Mouse (Mus musculus): ENCODE results near the gene Galnt10. TPM values are rescaled to one million over a fixed set of nuclear protein-coding genes. Genes with fewer than 3 reads are reported as not detected.

Gene Galnt10
- polyA plus RNA-seq, 1 experiment, result 19.4 TPM

GRCm38 (mm10) chr11:57831861-57832260, 186.6 kb downstream of the Galnt10 start:
- Histone ChIP-seq H3K4me3 (ENCODE audit: extremely low read depth, insufficient read depth, insufficient read length) (no peak overlapping the region), H3K27ac (ENCODE audit: insufficient read depth, low read length) (no peak overlapping the region), H3K27me3 (ENCODE audit: control insufficient read depth, insufficient read depth, low read length) (peaks cover 40% of the 10 kb centered on the region), H3K36me3 (ENCODE audit: control insufficient read depth, insufficient read depth, low read length) (no peaks in the 10 kb centered on the region), H3K4me1 (ENCODE audit: control insufficient read depth, insufficient read depth, insufficient read length) (peaks cover 4% of the 10 kb centered on the region; the same call in 1 of the 2 replicates)
- WGBS, result 37% methylated on average over 16 of the region's 16 CpGs
- DNase-seq (ENCODE audit: low read depth in 1 of 2, low spot score in 2 of 2), result no peak
- no peak for TF ChIP-seq CTCF (IDR thresholded peaks at IDR 0.05; ENCODE audit: extremely low read depth, insufficient read depth, insufficient read length, insufficient replicate concordance)
- TF ChIP-seq POLR2A (IDR thresholded peaks at IDR 0.05; ENCODE audit: low read depth, low read length), result no peak

GRCm38 (mm10) chr11:57832552-57833201, 187.4 kb downstream of the Galnt10 start, which contains the start of gene Hand1:
Gene Hand1 (minus strand): TSS chr11:57832818.
- Histone ChIP-seq H3K27me3 (ENCODE audit: control insufficient read depth, insufficient read depth, low read length) (peaks cover 38% of the 10 kb centered on the region), H3K4me3 (ENCODE audit: extremely low read depth, insufficient read depth, insufficient read length) (no peak within 1 kb of the TSS), H3K36me3 (ENCODE audit: control insufficient read depth, insufficient read depth, low read length) (no peaks in the 10 kb centered on the region), H3K4me1 (ENCODE audit: control insufficient read depth, insufficient read depth, insufficient read length) (peaks cover 3% of the 10 kb centered on the region; the same call in 1 of the 2 replicates), H3K27ac (ENCODE audit: insufficient read depth, low read length) (no peak within 1 kb of the TSS)
- 26% methylated on average over 23 of the region's 23 CpGs for WGBS
- no peak for DNase-seq (ENCODE audit: low read depth in 1 of 2, low spot score in 2 of 2)
- TF ChIP-seq POLR2A (IDR thresholded peaks at IDR 0.05; ENCODE audit: low read depth, low read length) (no peak), CTCF (IDR thresholded peaks at IDR 0.05; ENCODE audit: extremely low read depth, insufficient read depth, insufficient read length, insufficient replicate concordance) (no peak)

GRCm38 (mm10) chr11:57833296-57833977, 188.2 kb downstream of the Galnt10 start:
- TF ChIP-seq POLR2A (IDR thresholded peaks at IDR 0.05; ENCODE audit: low read depth, low read length) (no peak), CTCF (IDR thresholded peaks at IDR 0.05; ENCODE audit: extremely low read depth, insufficient read depth, insufficient read length, insufficient replicate concordance) (no peak)
- 10% methylated on average over 30 of the region's 30 CpGs for WGBS
- no peaks in the 10 kb centered on the region for H3K36me3 ChIP-seq (ENCODE audit: control insufficient read depth, insufficient read depth, low read length)
- H3K27me3 ChIP-seq (ENCODE audit: control insufficient read depth, insufficient read depth, low read length), result peaks cover 36% of the 10 kb centered on the region
- no peak overlapping the region for H3K4me3 ChIP-seq (ENCODE audit: extremely low read depth, insufficient read depth, insufficient read length)
- H3K27ac ChIP-seq (ENCODE audit: insufficient read depth, low read length), result no peak overlapping the region
- no peaks in the 10 kb centered on the region for H3K4me1 ChIP-seq (ENCODE audit: control insufficient read depth, insufficient read depth, insufficient read length)
- DNase-seq (ENCODE audit: low read depth in 1 of 2, low spot score in 2 of 2), result no peak

GRCm38 (mm10) chr11:57834031-57834430, 188.8 kb downstream of the Galnt10 start:
- no peaks in the 10 kb centered on the region for H3K36me3 ChIP-seq (ENCODE audit: control insufficient read depth, insufficient read depth, low read length)
- DNase-seq (ENCODE audit: low read depth in 1 of 2, low spot score in 2 of 2), result no peak
- whole genome bisulfite sequencing, result 29% methylated on average over 6 of the region's 6 CpGs
- no peak overlapping the region for H3K4me3 ChIP-seq (ENCODE audit: extremely low read depth, insufficient read depth, insufficient read length)
- H3K27me3 ChIP-seq (ENCODE audit: control insufficient read depth, insufficient read depth, low read length), result peaks cover 35% of the 10 kb centered on the region
- no peak overlapping the region for H3K27ac ChIP-seq (ENCODE audit: insufficient read depth, low read length)
- TF ChIP-seq POLR2A (IDR thresholded peaks at IDR 0.05; ENCODE audit: low read depth, low read length) (no peak), CTCF (IDR thresholded peaks at IDR 0.05; ENCODE audit: extremely low read depth, insufficient read depth, insufficient read length, insufficient replicate concordance) (no peak)
- no peaks in the 10 kb centered on the region for H3K4me1 ChIP-seq (ENCODE audit: control insufficient read depth, insufficient read depth, insufficient read length)

GRCm38 (mm10) chr11:57835331-57835730, 190.1 kb downstream of the Galnt10 start:
- H3K27me3 ChIP-seq (ENCODE audit: control insufficient read depth, insufficient read depth, low read length), result peaks cover 28% of the 10 kb centered on the region
- H3K36me3 ChIP-seq (ENCODE audit: control insufficient read depth, insufficient read depth, low read length), result no peaks in the 10 kb centered on the region
- DNase-seq (ENCODE audit: low read depth in 1 of 2, low spot score in 2 of 2), result no peak
- H3K4me1 ChIP-seq (ENCODE audit: control insufficient read depth, insufficient read depth, insufficient read length), result no peaks in the 10 kb centered on the region
- no peak for TF ChIP-seq POLR2A (IDR thresholded peaks at IDR 0.05; ENCODE audit: low read depth, low read length)
- no peak for TF ChIP-seq CTCF (IDR thresholded peaks at IDR 0.05; ENCODE audit: extremely low read depth, insufficient read depth, insufficient read length, insufficient replicate concordance)
- no peak overlapping the region for H3K27ac ChIP-seq (ENCODE audit: insufficient read depth, low read length)
- no peak overlapping the region for H3K4me3 ChIP-seq (ENCODE audit: extremely low read depth, insufficient read depth, insufficient read length)
- WGBS, result 47% methylated on average over 2 of the region's 2 CpGs

- peaks cover 29% of the 10 kb centered on the region for H3K27me3 ChIP-seq (ENCODE audit: control insufficient read depth, insufficient read depth, low read length)
Observed at GRCm38 (mm10) chr11:57835931-57836330, 190.7 kb downstream of the Galnt10 start.

GRCm38 (mm10) chr11:57836401-57836800, 191.2 kb downstream of the Galnt10 start:
- no peaks in the 10 kb centered on the region for H3K4me1 ChIP-seq (ENCODE audit: control insufficient read depth, insufficient read depth, insufficient read length)
- DNase-seq (ENCODE audit: low read depth in 1 of 2, low spot score in 2 of 2), result no peak
- H3K27me3 ChIP-seq (ENCODE audit: control insufficient read depth, insufficient read depth, low read length), result peaks cover 28% of the 10 kb centered on the region
- H3K36me3 ChIP-seq (ENCODE audit: control insufficient read depth, insufficient read depth, low read length), result no peaks in the 10 kb centered on the region
- H3K4me3 ChIP-seq (ENCODE audit: extremely low read depth, insufficient read depth, insufficient read length), result no peak overlapping the region
- TF ChIP-seq POLR2A (IDR thresholded peaks at IDR 0.05; ENCODE audit: low read depth, low read length) (no peak), CTCF (IDR thresholded peaks at IDR 0.05; ENCODE audit: extremely low read depth, insufficient read depth, insufficient read length, insufficient replicate concordance) (no peak)
- 25% methylated on average over 9 of the region's 9 CpGs for whole genome bisulfite sequencing
- no peak overlapping the region for H3K27ac ChIP-seq (ENCODE audit: insufficient read depth, low read length)

More at GRCm38 (mm10) chr11:57835931-57836330, 190.7 kb downstream of the Galnt10 start:
- no peaks in the 10 kb centered on the region for H3K36me3 ChIP-seq (ENCODE audit: control insufficient read depth, insufficient read depth, low read length)
- 21% methylated on average over 3 of the region's 3 CpGs for WGBS
- no peak overlapping the region for H3K4me3 ChIP-seq (ENCODE audit: extremely low read depth, insufficient read depth, insufficient read length)
- DNase-seq (ENCODE audit: low read depth in 1 of 2, low spot score in 2 of 2), result no peak
- TF ChIP-seq POLR2A (IDR thresholded peaks at IDR 0.05; ENCODE audit: low read depth, low read length) (no peak), CTCF (IDR thresholded peaks at IDR 0.05; ENCODE audit: extremely low read depth, insufficient read depth, insufficient read length, insufficient replicate concordance) (no peak)
- H3K27ac ChIP-seq (ENCODE audit: insufficient read depth, low read length), result no peak overlapping the region
- H3K4me1 ChIP-seq (ENCODE audit: control insufficient read depth, insufficient read depth, insufficient read length), result no peaks in the 10 kb centered on the region

Other genes starting within 250 kb of the Galnt10 start
- gene Fam114a2, start 126.8 kb upstream of the Galnt10 start, polyA plus RNA-seq (2012; rRNA removed), result 16.3 and 16.6 TPM in 2 replicates
- gene Mfap3, start 126.8 kb upstream of the Galnt10 start, polyA plus RNA-seq (2012; rRNA removed), result 9.9 and 10.4 TPM in 2 replicates
- 16.5 and 24.1 TPM in 2 replicates for gene Sap30l, start 156.2 kb downstream of the Galnt10 start, polyA plus RNA-seq (2012; rRNA removed)
- gene Hand1, start 187.4 kb downstream of the Galnt10 start, polyA plus RNA-seq (2012; rRNA removed), result not detected in 2 replicates

Data from spleen, adult 2 months (tissue).